ENCODE assay signal across 7 mouse cellular contexts in genomic region chr5:146231655-146231996, GRCm38 (mm10). TPM values are rescaled to one million over a fixed set of nuclear protein-coding genes. Genes with fewer than 3 reads are reported as not detected.
DNase-seq lines count a peak whose midpoint lies in the region; ATAC-seq lines count a peak whose summit lies in the region.

No protein-coding gene starts in this region.

- peaks cover 2% of the 10 kb centered on the region for H3K27me3 ChIP-seq in megakaryocyte, embryonic 14.5 days (replicated peaks)

- H3K9me3 ChIP-seq in megakaryocyte, embryonic 14.5 days, result no peaks in the 10 kb centered on the region; the same call in 1 of the 2 replicates

- peaks cover 44% of the 10 kb centered on the region for H3K4me1 ChIP-seq in megakaryocyte, embryonic 14.5 days

- peak; percentile 20 for DNase-seq in urinary bladder, postnatal 14 days (ENCODE audit: low spot score)
- no peak for DNase-seq in urinary bladder, postnatal 36 days (ENCODE audit: low spot score in 2 of 2)
- DNase-seq in cerebellum, adult 8-10 months, result peak; percentile 42
- DNase-seq in kidney, postnatal 25 days, result peak; percentile 23 to 48
- DNase-seq in spleen, postnatal 36 days (ENCODE audit: low spot score in 2 of 2), result peak; percentile 17 to 22

- peak; percentile 36 for ATAC-seq in frontal cortex, adult (ENCODE audit: low TSS enrichment)

- peaks cover 9% of the 10 kb centered on the region for H3K36me3 ChIP-seq in megakaryocyte, embryonic 14.5 days (replicated peaks; ENCODE audit: low read length)

- peak overlapping the region; percentile 100 for H3K4me3 ChIP-seq in megakaryocyte, embryonic 14.5 days (replicated peaks)

RNA-seq across cellular contexts. Expression of gene Cdk8, which starts 0.6 kb away (rescaled TPM):
- 6.7 and 13.7 TPM in 2 replicates for polyA plus RNA-seq in megakaryocyte, embryonic 14.5 days (2012; ENCODE audit: insufficient read depth, low replicate concordance)

RNA-seq across cellular contexts. Expression of gene Rnf6, which starts 10.3 kb away (rescaled TPM):
- 8.2 and 8.3 TPM in 2 replicates for polyA plus RNA-seq in megakaryocyte, embryonic 14.5 days (2012; ENCODE audit: insufficient read depth, low replicate concordance)

RNA-seq across cellular contexts. Expression of gene 1700001J03Rik, which starts 46.5 kb away (rescaled TPM):
- polyA plus RNA-seq in megakaryocyte, embryonic 14.5 days (2012; ENCODE audit: insufficient read depth, low replicate concordance), result not detected in 2 replicates

Comparison
In these comparisons a context has a peak if more than half of its experiments do, and no peak if none do; other contexts are left out.
1. DNase-seq: peak in urinary bladder, postnatal 14 days (single experiment), cerebellum, adult 8-10 months (single experiment), kidney, postnatal 25 days (2 of 2) and spleen, postnatal 36 days (2 of 2); none in urinary bladder, postnatal 36 days (0 of 2).